Mouse (Mus musculus) heart, embryonic 13.5 days (tissue): ENCODE data around the gene Gm42688. TPM values are rescaled to one million over a fixed set of nuclear protein-coding genes. Genes with fewer than 3 reads are reported as not detected.

Source experiments
- ATAC-seq: fragments of 200-750 bp; cut with Nextera tagmentation; 2 replicates; pipeline ENCODE4 v1.8.0; 2017; ENCODE audit warnings: moderate TSS enrichment; ENCODE audit not compliant: insufficient number of reproducible peaks, low FRiP score, low TSS enrichment; ENCODE audit errors: extremely low read depth
- H3K27ac ChIP-seq: fragments of 300-500 bp; sonication (generic); replicated peaks from 2 replicates; pipeline ENCODE4 v1.5.1; 2015; ENCODE audit warnings: moderate library complexity, mild to moderate bottlenecking, inconsistent platforms
- H3K27me3 ChIP-seq: fragments of 300-500 bp; sonication (generic); replicated peaks from 2 replicates; pipeline ENCODE4 v1.6.1; 2015; ENCODE audit warnings: mild to moderate bottlenecking, inconsistent platforms
- H3K36me3 ChIP-seq: fragments of 300-500 bp; sonication (generic); 2 replicates; pipeline ENCODE4 v1.6.1; 2015; ENCODE audit warnings: mild to moderate bottlenecking, inconsistent platforms
- H3K4me1 ChIP-seq: fragments of 300-500 bp; sonication (generic); 2 replicates; pipeline ENCODE4 v1.6.1; 2015; ENCODE audit warnings: inconsistent platforms
- H3K4me2 ChIP-seq: fragments of 300-500 bp; sonication (generic); 2 replicates; pipeline ENCODE4 v1.6.1; 2015; ENCODE audit warnings: inconsistent platforms, mild to moderate bottlenecking, moderate library complexity
- H3K4me3 ChIP-seq: fragments of 300-500 bp; sonication (generic); 2 replicates; pipeline ENCODE4 v1.5.1; 2015; ENCODE audit warnings: moderate library complexity, mild to moderate bottlenecking, inconsistent platforms
- H3K9ac ChIP-seq: fragments of 300-500 bp; sonication (generic); 2 replicates; pipeline ENCODE4 v1.6.1; 2015; ENCODE audit warnings: inconsistent platforms, mild to moderate bottlenecking, moderate library complexity
- H3K9me3 ChIP-seq: fragments of 300-500 bp; sonication (generic); 2 replicates; pipeline ENCODE4 v1.6.1; 2016; ENCODE audit warnings: inconsistent platforms
- WGBS: fragments of 180-500 bp; shearing (Covaris S2); methylation state at CpG from one replicate; pipeline ENCODE4 v1.1.7; 2015; ENCODE audit warnings: mixed read lengths; 5-methylcytosine and 5-hydroxymethylcytosine counted together
- polyA plus RNA-seq: library from polyadenylated mRNA; unstranded; fragments of >200 nt; fragmentation: Nextera tagmentation; extraction: Ambion mirVana; gene quantifications from 2 replicates; pipeline ENCODE4 v1.2.1, GENCODE M21; 2015

The Gm42688 gene
- polyA plus RNA-seq, 1 experiment from 2014 or later, result 1.6 TPM

GRCm38 (mm10) chr6:83132176-83132919, 30.9 kb downstream of the Gm42688 start:
- 77% methylated on average over 9 of the region's 9 CpGs for WGBS

GRCm38 (mm10) chr6:83134226-83134625, 32.8 kb downstream of the Gm42688 start:
- Histone ChIP-seq H3K27me3 (peaks cover 5% of the 10 kb centered on the region; the same call in 1 of the 2 replicates), H3K4me2 (no peak overlapping the region), H3K4me1 (peaks cover 36% of the 10 kb centered on the region), H3K9me3 (no peaks in the 10 kb centered on the region), H3K9ac (no peak overlapping the region), H3K4me3 (no peak overlapping the region), H3K27ac (no peak overlapping the region), H3K36me3 (no peaks in the 10 kb centered on the region)
- no peak for ATAC-seq
- WGBS, result 67% methylated on average over 3 of the region's 3 CpGs

More at GRCm38 (mm10) chr6:83132176-83132919, 30.9 kb downstream of the Gm42688 start:
- H3K27me3 ChIP-seq, result peaks cover 5% of the 10 kb centered on the region; the same call in 1 of the 2 replicates
- no peaks in the 10 kb centered on the region for H3K36me3 ChIP-seq
- H3K27ac ChIP-seq, result no peak overlapping the region
- H3K4me2 ChIP-seq, result no peak overlapping the region
- H3K9ac ChIP-seq, result no peak overlapping the region
- peaks cover 20% of the 10 kb centered on the region for H3K4me1 ChIP-seq
- H3K9me3 ChIP-seq, result no peaks in the 10 kb centered on the region
- no peak overlapping the region for H3K4me3 ChIP-seq
- ATAC-seq, result no peak

DNA sequence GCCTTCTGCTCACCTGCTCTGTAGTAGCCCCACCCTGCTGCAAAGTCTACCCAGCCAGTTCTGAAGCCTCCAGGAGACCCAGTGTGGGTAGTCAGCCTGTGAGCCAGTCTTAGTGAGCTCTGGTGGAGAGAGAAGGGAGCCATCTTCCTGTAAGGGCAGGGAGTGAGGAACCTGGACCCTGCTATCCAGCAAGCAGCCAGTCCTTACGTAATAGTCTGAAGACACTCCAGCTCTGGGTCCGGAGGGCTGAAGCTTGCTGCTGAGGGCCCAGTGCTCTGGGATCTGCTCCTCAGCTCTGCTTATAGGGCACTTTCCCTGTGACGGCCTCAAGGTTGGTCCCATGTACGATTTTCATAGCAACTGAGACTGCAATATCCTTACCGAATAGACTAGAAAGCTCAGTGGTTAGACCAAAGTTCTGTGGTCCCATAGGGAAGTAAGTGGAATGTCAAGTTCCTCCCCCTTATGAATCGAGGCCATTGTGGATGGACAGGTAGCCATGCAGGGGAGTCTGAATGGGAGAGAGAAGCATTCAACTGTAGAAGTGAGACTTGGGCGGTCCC, 33.6 kb downstream of the Gm42688 start, which contains the start of gene Rtkn:
TSS of gene Rtkn (plus strand) at position 513 of the 563 bp plus-strand sequence.
- Histone ChIP-seq H3K4me3 (peak within 1 kb of the TSS; percentile 64), H3K27ac (peak within 1 kb of the TSS; percentile 99), H3K9me3 (no peaks in the 10 kb centered on the region), H3K36me3 (no peaks in the 10 kb centered on the region), H3K4me2 (peak within 1 kb of the TSS; percentile 88), H3K4me1 (peaks cover 37% of the 10 kb centered on the region), H3K9ac (peak within 1 kb of the TSS; percentile 91), H3K27me3 (peaks cover 5% of the 10 kb centered on the region; the same call in 1 of the 2 replicates)
- ATAC-seq, result no peak
- WGBS, result 61% methylated on average over 7 of the region's 7 CpGs

GRCm38 (mm10) chr6:83135571-83136161, 34.2 kb downstream of the Gm42688 start:
- no peak for ATAC-seq
- no peaks in the 10 kb centered on the region for H3K36me3 ChIP-seq
- H3K4me3 ChIP-seq, result peak overlapping the region; percentile 64
- H3K4me2 ChIP-seq, result peak overlapping the region; percentile 88
- peaks cover 5% of the 10 kb centered on the region; the same call in 1 of the 2 replicates for H3K27me3 ChIP-seq
- H3K4me1 ChIP-seq, result peaks cover 37% of the 10 kb centered on the region
- 4% methylated on average over 37 of the region's 37 CpGs for WGBS
- H3K9me3 ChIP-seq, result no peaks in the 10 kb centered on the region
- peak overlapping the region; percentile 99 for H3K27ac ChIP-seq
- H3K9ac ChIP-seq, result peak overlapping the region; percentile 91

DNA sequence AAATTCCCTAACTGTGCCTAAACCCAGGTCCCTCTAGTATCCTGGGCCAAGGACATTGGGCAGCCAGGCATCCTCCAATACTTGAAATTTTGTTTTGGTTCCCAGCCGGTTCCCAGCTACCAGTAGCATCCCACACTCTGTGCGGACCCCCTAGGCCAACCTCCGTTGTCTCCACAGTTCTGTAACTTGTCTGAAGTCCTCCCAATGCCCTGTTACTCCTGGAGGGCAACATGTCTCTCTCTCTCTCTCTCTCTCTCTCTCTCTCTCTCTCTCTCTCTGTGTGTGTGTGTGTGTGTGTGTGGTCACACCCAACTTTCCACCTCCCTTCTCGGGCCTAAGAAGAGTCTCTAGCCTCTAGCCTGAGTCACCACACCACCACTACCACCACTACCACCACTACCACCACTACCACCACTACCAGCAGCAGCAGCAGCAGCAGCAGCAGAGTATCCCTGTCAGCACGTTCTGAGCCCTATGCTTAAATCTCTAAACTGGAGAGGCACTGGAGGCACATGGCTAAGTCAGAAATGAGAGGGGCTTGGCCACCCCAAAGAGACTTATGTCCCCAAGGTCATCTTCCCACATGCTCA, 35.0 kb downstream of the Gm42688 start:
- ATAC-seq, result no peak
- WGBS, result 21% methylated on average over 5 of the region's 5 CpGs
- H3K9ac ChIP-seq, result peak overlapping the region; percentile 91
- H3K4me1 ChIP-seq, result peaks cover 39% of the 10 kb centered on the region
- H3K36me3 ChIP-seq, result no peaks in the 10 kb centered on the region
- peak overlapping the region; percentile 88 for H3K4me2 ChIP-seq
- H3K4me3 ChIP-seq, result peak overlapping the region; percentile 64
- H3K27ac ChIP-seq, result peak overlapping the region; percentile 99
- H3K27me3 ChIP-seq, result peaks cover 5% of the 10 kb centered on the region; the same call in 1 of the 2 replicates
- no peaks in the 10 kb centered on the region for H3K9me3 ChIP-seq

GRCm38 (mm10) chr6:83136881-83137575, 35.6 kb downstream of the Gm42688 start:
- Histone ChIP-seq H3K27me3 (peaks cover 5% of the 10 kb centered on the region; the same call in 1 of the 2 replicates), H3K9me3 (no peaks in the 10 kb centered on the region), H3K4me3 (peak overlapping the region; percentile 64), H3K27ac (peak overlapping the region; percentile 99), H3K4me2 (peak overlapping the region; percentile 88), H3K9ac (peak overlapping the region; percentile 91), H3K4me1 (peaks cover 45% of the 10 kb centered on the region), H3K36me3 (no peaks in the 10 kb centered on the region)
- under 1% methylated on average over 26 of the region's 26 CpGs for WGBS
- ATAC-seq, result peak; percentile 60

- H3K4me1 ChIP-seq, result peaks cover 51% of the 10 kb centered on the region
- H3K36me3 ChIP-seq, result no peaks in the 10 kb centered on the region
- no peaks in the 10 kb centered on the region for H3K9me3 ChIP-seq
- ATAC-seq, result peak; percentile 70
- peak overlapping the region; percentile 64 for H3K4me3 ChIP-seq
- peak overlapping the region; percentile 99 for H3K27ac ChIP-seq
- peak overlapping the region; percentile 88 for H3K4me2 ChIP-seq
- H3K27me3 ChIP-seq, result peaks cover 5% of the 10 kb centered on the region; the same call in 1 of the 2 replicates
- 0% methylated on average over 12 of the region's 12 CpGs for WGBS
- H3K9ac ChIP-seq, result peak overlapping the region; percentile 91
These were observed 36.1 kb downstream of the Gm42688 start for GRCm38 (mm10) chr6:83137576-83137950.

DNA sequence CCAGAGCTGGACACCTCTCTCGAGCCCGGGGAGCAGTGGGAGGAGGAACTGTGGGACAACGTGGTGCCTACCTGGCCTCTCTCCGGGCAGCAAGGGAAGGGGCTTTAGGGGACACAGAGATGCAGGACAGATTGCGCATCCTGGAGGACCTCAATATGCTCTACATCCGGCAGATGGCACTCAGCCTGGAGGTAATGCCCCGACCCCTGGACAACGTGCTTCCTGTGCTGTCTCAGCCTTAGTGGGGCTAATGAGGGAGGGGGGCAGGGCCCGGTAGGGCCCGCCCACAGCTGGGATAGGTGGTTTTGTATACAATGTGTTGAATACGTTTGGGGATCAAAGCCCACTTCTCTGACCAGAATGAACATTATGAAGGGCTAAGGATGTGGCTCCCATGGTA, 36.6 kb downstream of the Gm42688 start:
- no peaks in the 10 kb centered on the region for H3K36me3 ChIP-seq
- H3K27me3 ChIP-seq, result peaks cover 5% of the 10 kb centered on the region; the same call in 1 of the 2 replicates
- peak overlapping the region; percentile 64 for H3K4me3 ChIP-seq
- ATAC-seq, result peak; percentile 27; the same call in 1 of the 2 replicates
- H3K4me1 ChIP-seq, result peaks cover 56% of the 10 kb centered on the region
- peak overlapping the region; percentile 88 for H3K4me2 ChIP-seq
- H3K9ac ChIP-seq, result peak overlapping the region; percentile 91
- peak overlapping the region; percentile 99 for H3K27ac ChIP-seq
- 3% methylated on average over 11 of the region's 11 CpGs for WGBS
- H3K9me3 ChIP-seq, result no peaks in the 10 kb centered on the region

DNA sequence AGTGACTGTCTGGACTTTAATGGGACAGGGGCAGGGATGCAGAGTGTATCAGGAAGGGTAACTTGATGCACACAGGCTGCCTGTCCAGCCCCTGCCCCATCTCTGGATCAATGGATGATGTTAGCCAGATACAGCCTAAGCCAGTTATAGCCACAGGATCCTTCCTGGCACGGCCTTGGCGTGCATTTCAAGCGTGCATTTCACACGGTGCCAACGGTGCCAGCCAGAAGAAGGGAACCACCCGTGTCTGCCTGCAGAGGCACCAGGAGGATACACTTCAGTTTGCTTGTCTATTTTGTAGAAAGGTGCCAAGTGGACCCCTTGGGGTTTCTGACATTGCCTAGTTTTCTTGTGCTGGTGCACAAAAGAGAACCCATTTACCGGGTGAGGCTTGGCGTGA, 38.6 kb downstream of the Gm42688 start:
- 91% methylated on average over 8 of the region's 8 CpGs for WGBS
- H3K4me3 ChIP-seq, result no peak overlapping the region
- no peak for ATAC-seq
- peaks cover 53% of the 10 kb centered on the region for H3K4me1 ChIP-seq
- H3K9ac ChIP-seq, result no peak overlapping the region
- H3K27ac ChIP-seq, result no peak overlapping the region
- H3K27me3 ChIP-seq, result peaks cover 1% of the 10 kb centered on the region; the same call in 1 of the 2 replicates
- no peak overlapping the region for H3K4me2 ChIP-seq
- no peaks in the 10 kb centered on the region for H3K9me3 ChIP-seq
- no peaks in the 10 kb centered on the region for H3K36me3 ChIP-seq

- H3K4me1 ChIP-seq, result peaks cover 37% of the 10 kb centered on the region
- whole genome bisulfite sequencing, result 38% methylated on average over 4 of the region's 4 CpGs
- no peaks in the 10 kb centered on the region for H3K9me3 ChIP-seq
- H3K4me3 ChIP-seq, result peak overlapping the region; percentile 54
- peak overlapping the region; percentile 82 for H3K9ac ChIP-seq
- ATAC-seq, result no peak
- peaks cover 6% of the 10 kb centered on the region for H3K36me3 ChIP-seq
- no peaks in the 10 kb centered on the region for H3K27me3 ChIP-seq
- peak overlapping the region; percentile 68 for H3K27ac ChIP-seq
- peak overlapping the region; percentile 79 for H3K4me2 ChIP-seq
These were observed 40.2 kb downstream of the Gm42688 start for GRCm38 (mm10) chr6:83141636-83142035.
